Mouse (Mus musculus): ENCODE results near the gene Phf11a. TPM values are rescaled to one million over a fixed set of nuclear protein-coding genes. Genes with fewer than 3 reads are reported as not detected.
A peak's percentile ranks its signal among the peaks of the same experiment; 100 is the strongest.
"Not testable (repeated sequence)": the region's sequence is repeated elsewhere in the genome, so short reads cannot be mapped to it uniquely, and the experiment has no call there.

Phf11a gene
- polyA plus RNA-seq, 1 experiment from 2014 or later, result not detected

GRCm38 (mm10) chr14:59260056-59260455 is 37.3 kb downstream of the Phf11a start, which contains the start of gene Gm6904:
Gene Gm6904 (minus strand): TSS chr14:59260216.
- Histone ChIP-seq H3K4me2 (no peak within 1 kb of the TSS), H3K9ac (ENCODE audit: low read depth, low read length) (no peak within 1 kb of the TSS), H3K36me3 (ENCODE audit: control insufficient read depth, insufficient read depth, low read length) (no peaks in the 10 kb centered on the region), H3K9me3 (ENCODE audit: control insufficient read depth, low read length) (no peaks in the 10 kb centered on the region), H3K4me3 (ENCODE audit: low read depth, low read length) (no peak within 1 kb of the TSS), H3K27ac (ENCODE audit: low read depth, low read length) (no peak within 1 kb of the TSS), H3K4me1 (replicated peaks; ENCODE audit: control insufficient read depth, insufficient read depth, low read length) (no peaks in the 10 kb centered on the region), H3K27me3 (replicated peaks; ENCODE audit: control insufficient read depth, insufficient read depth, low read length) (no peaks in the 10 kb centered on the region)
- 54% methylated on average over 3 of the region's 3 CpGs for WGBS
- no peak for ATAC-seq (replicated peaks; ENCODE audit: low FRiP score)
- no peak for DNase-seq (ENCODE audit: low spot score)

GRCm38 (mm10) chr14:59255861-59256260 is 41.5 kb downstream of the Phf11a start:
- 93% methylated on average over 1 of the region's 1 CpGs for WGBS
- H3K4me2 ChIP-seq; H3K9me3 ChIP-seq (ENCODE audit: control insufficient read depth, low read length); H3K4me1 ChIP-seq (replicated peaks; ENCODE audit: control insufficient read depth, insufficient read depth, low read length); ATAC-seq (replicated peaks; ENCODE audit: low FRiP score); H3K27me3 ChIP-seq (replicated peaks; ENCODE audit: control insufficient read depth, insufficient read depth, low read length); H3K27ac ChIP-seq (ENCODE audit: low read depth, low read length); H3K9ac ChIP-seq (ENCODE audit: low read depth, low read length); H3K36me3 ChIP-seq (ENCODE audit: control insufficient read depth, insufficient read depth, low read length); DNase-seq (ENCODE audit: low spot score); H3K4me3 ChIP-seq (ENCODE audit: low read depth, low read length): not testable (repeated sequence)

DNA sequence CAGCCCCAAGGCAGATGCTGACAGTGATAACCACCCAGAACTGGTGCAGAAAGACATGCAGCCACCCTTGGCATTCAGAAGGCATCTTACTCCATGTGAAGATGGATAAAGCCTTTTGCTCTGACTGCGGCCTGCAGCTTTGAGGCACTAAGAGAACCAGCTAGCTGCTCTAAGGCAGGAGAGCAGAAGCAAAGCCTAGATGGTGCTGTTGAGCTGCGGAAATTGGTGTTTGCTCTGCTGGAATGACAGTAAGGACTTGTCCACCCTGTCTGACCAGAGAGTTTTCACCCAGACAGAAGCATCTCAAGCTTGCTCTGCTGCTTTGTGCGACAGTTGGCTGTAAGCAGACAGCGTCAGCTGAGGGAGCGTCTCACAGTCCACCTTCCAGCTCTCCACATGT is 47.0 kb downstream of the Phf11a start:
- H3K36me3 ChIP-seq (ENCODE audit: control insufficient read depth, insufficient read depth, low read length); H3K9me3 ChIP-seq (ENCODE audit: control insufficient read depth, low read length); H3K4me2 ChIP-seq; DNase-seq (ENCODE audit: low spot score); ATAC-seq (replicated peaks; ENCODE audit: low FRiP score); H3K27ac ChIP-seq (ENCODE audit: low read depth, low read length); H3K4me3 ChIP-seq (ENCODE audit: low read depth, low read length); H3K9ac ChIP-seq (ENCODE audit: low read depth, low read length); H3K27me3 ChIP-seq (replicated peaks; ENCODE audit: control insufficient read depth, insufficient read depth, low read length); H3K4me1 ChIP-seq (replicated peaks; ENCODE audit: control insufficient read depth, insufficient read depth, low read length): not testable (repeated sequence)
- WGBS, result 60% methylated on average over 5 of the region's 5 CpGs

- Histone ChIP-seq H3K9ac (ENCODE audit: low read depth, low read length) (no peak overlapping the region), H3K36me3 (ENCODE audit: control insufficient read depth, insufficient read depth, low read length) (peaks cover 25% of the 10 kb centered on the region; the same call in 1 of the 2 replicates), H3K27ac (ENCODE audit: low read depth, low read length) (no peak overlapping the region), H3K9me3 (ENCODE audit: control insufficient read depth, low read length) (no peaks in the 10 kb centered on the region), H3K4me1 (replicated peaks; ENCODE audit: control insufficient read depth, insufficient read depth, low read length) (no peaks in the 10 kb centered on the region), H3K4me2 (no peak overlapping the region), H3K4me3 (ENCODE audit: low read depth, low read length) (no peak overlapping the region), H3K27me3 (replicated peaks; ENCODE audit: control insufficient read depth, insufficient read depth, low read length) (no peaks in the 10 kb centered on the region)
- DNase-seq (ENCODE audit: low spot score), result no peak
- ATAC-seq (replicated peaks; ENCODE audit: low FRiP score), result no peak
- WGBS, result 95% methylated on average over 9 of the region's 9 CpGs
Measured at GRCm38 (mm10) chr14:59233635-59234034, 63.7 kb downstream of the Phf11a start.

DNA sequence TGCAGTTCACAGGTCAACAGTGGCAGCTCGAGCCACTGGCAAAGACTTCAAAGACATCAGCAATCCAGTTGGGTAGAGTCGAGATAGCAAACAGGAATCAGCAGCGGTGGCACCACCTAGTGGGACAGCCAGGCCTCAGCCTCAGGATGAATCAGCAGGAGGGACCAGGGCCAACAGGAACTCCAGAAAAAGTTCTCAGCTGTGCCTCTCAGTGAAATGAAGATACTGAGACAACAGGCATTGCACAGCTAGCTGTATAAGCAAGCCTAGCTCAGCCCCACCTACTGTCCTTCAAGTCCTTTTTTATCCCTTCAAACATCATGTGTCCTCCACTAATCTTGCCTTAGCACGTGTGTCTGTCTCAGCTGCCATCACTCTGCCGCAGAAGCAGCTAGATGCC is 65.3 kb downstream of the Phf11a start:
- Histone ChIP-seq H3K4me2 (no peak overlapping the region), H3K4me3 (ENCODE audit: low read depth, low read length) (no peak overlapping the region), H3K9me3 (ENCODE audit: control insufficient read depth, low read length) (no peaks in the 10 kb centered on the region), H3K9ac (ENCODE audit: low read depth, low read length) (no peak overlapping the region), H3K27ac (ENCODE audit: low read depth, low read length) (no peak overlapping the region), H3K36me3 (ENCODE audit: control insufficient read depth, insufficient read depth, low read length) (peaks cover 23% of the 10 kb centered on the region; the same call in 1 of the 2 replicates), H3K4me1 (replicated peaks; ENCODE audit: control insufficient read depth, insufficient read depth, low read length) (no peaks in the 10 kb centered on the region), H3K27me3 (replicated peaks; ENCODE audit: control insufficient read depth, insufficient read depth, low read length) (no peaks in the 10 kb centered on the region)
- DNase-seq (ENCODE audit: low spot score), result no peak
- peak; percentile 29; the same call in 1 of the 2 replicates for ATAC-seq (replicated peaks; ENCODE audit: low FRiP score)
- WGBS, result 66% methylated on average over 5 of the region's 5 CpGs

DNA sequence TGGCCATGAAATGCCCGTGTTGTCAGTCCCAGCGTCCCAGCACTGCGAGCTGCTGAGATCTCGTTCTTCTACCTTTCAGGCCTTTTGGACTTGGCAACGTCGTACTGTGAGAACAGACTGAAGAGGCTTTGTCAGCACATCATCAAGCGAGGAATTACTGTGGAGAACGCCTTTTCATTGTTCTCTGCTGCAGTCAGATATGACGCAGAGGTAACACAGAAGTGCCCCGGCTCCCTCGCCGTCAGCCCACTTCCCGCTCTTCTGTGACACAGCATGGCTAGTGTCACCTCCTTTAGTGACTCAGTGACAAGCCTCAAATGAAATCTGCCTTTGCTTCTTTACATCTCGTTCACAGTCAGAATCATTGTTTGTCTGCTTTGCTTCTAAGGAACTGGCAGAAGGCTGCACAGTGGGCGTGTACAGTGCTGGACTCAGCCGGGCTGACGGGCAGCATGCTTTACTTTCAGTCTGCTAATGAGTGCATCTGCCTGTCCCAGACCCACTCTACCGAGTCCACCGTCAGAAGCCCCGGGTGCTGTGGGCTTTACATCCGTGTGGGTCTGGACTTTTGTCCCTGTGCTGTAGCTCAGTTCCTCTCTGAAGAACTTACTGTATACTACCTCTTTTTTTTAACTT is 66.9 kb downstream of the Phf11a start:
- H3K36me3 ChIP-seq (ENCODE audit: control insufficient read depth, insufficient read depth, low read length), result peaks cover 19% of the 10 kb centered on the region; the same call in 1 of the 2 replicates
- no peak for ATAC-seq (replicated peaks; ENCODE audit: low FRiP score)
- no peaks in the 10 kb centered on the region for H3K27me3 ChIP-seq (replicated peaks; ENCODE audit: control insufficient read depth, insufficient read depth, low read length)
- H3K9ac ChIP-seq (ENCODE audit: low read depth, low read length), result no peak overlapping the region
- no peak overlapping the region for H3K4me2 ChIP-seq
- 92% methylated on average over 21 of the region's 21 CpGs for WGBS
- DNase-seq (ENCODE audit: low spot score), result no peak
- no peaks in the 10 kb centered on the region for H3K4me1 ChIP-seq (replicated peaks; ENCODE audit: control insufficient read depth, insufficient read depth, low read length)
- no peak overlapping the region for H3K4me3 ChIP-seq (ENCODE audit: low read depth, low read length)
- no peaks in the 10 kb centered on the region for H3K9me3 ChIP-seq (ENCODE audit: control insufficient read depth, low read length)
- H3K27ac ChIP-seq (ENCODE audit: low read depth, low read length), result no peak overlapping the region

DNA sequence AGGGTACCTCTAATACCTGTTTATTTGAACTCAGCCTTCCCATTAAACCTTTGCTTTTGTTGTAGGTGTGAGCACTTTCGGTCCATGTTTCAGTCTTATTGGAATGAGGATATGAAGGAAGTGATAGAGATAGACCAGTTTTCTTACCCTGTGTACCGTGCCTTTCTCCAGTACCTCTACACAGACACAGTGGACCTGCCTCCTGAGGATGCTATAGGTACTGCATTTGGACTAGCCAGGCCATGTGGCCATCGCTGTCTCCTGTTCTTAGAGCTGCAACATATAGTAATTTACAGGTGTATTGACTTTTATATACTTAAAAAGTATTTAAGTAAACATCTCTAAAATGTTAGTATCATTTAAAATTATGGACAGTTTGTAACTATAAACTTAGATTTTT is 67.5 kb downstream of the Phf11a start:
- no peak for DNase-seq (ENCODE audit: low spot score)
- H3K4me3 ChIP-seq (ENCODE audit: low read depth, low read length), result no peak overlapping the region
- H3K27ac ChIP-seq (ENCODE audit: low read depth, low read length), result no peak overlapping the region
- no peaks in the 10 kb centered on the region for H3K27me3 ChIP-seq (replicated peaks; ENCODE audit: control insufficient read depth, insufficient read depth, low read length)
- ATAC-seq (replicated peaks; ENCODE audit: low FRiP score), result no peak
- no peak overlapping the region for H3K4me2 ChIP-seq
- H3K4me1 ChIP-seq (replicated peaks; ENCODE audit: control insufficient read depth, insufficient read depth, low read length), result no peaks in the 10 kb centered on the region
- H3K36me3 ChIP-seq (ENCODE audit: control insufficient read depth, insufficient read depth, low read length), result peaks cover 16% of the 10 kb centered on the region; the same call in 1 of the 2 replicates
- H3K9me3 ChIP-seq (ENCODE audit: control insufficient read depth, low read length), result no peaks in the 10 kb centered on the region
- no peak overlapping the region for H3K9ac ChIP-seq (ENCODE audit: low read depth, low read length)
- WGBS, result 92% methylated on average over 3 of the region's 3 CpGs

Other genes with a start within 250 kb of the Phf11a start
- gene 1700129C05Rik, start 154.6 kb downstream of the Phf11a start, polyA plus RNA-seq (2014; fragmentation: Nextera tagmentation; extraction: Ambion mirVana), result not detected in 2 replicates
- not detected in 2 replicates for gene Gm5142, start 118.8 kb downstream of the Phf11a start, polyA plus RNA-seq (2014; fragmentation: Nextera tagmentation; extraction: Ambion mirVana)
- gene Rcbtb1, start 96.3 kb downstream of the Phf11a start, polyA plus RNA-seq (2014; fragmentation: Nextera tagmentation; extraction: Ambion mirVana), result 54.0 and 55.5 TPM in 2 replicates
- not detected in 2 replicates for gene Gm6904, start 37.3 kb downstream of the Phf11a start, polyA plus RNA-seq (2014; fragmentation: Nextera tagmentation; extraction: Ambion mirVana)
- 0.78 and 1.1 TPM in 2 replicates for gene Phf11b, start 43.8 kb upstream of the Phf11a start, polyA plus RNA-seq (2014; fragmentation: Nextera tagmentation; extraction: Ambion mirVana)
- 0.37 and 1.0 TPM in 2 replicates for gene Phf11d, start 67.9 kb upstream of the Phf11a start, polyA plus RNA-seq (2014; fragmentation: Nextera tagmentation; extraction: Ambion mirVana)
- 0.75 and 1.1 TPM in 2 replicates for gene Phf11c, start 97.9 kb upstream of the Phf11a start, polyA plus RNA-seq (2014; fragmentation: Nextera tagmentation; extraction: Ambion mirVana)
- gene Setdb2, start 143.4 kb upstream of the Phf11a start, polyA plus RNA-seq (2014; fragmentation: Nextera tagmentation; extraction: Ambion mirVana), result 13.0 and 13.4 TPM in 2 replicates
- gene Cab39l, start 143.4 kb upstream of the Phf11a start, polyA plus RNA-seq (2014; fragmentation: Nextera tagmentation; extraction: Ambion mirVana), result 47.4 and 54.5 TPM in 2 replicates

Measured in liver, embryonic 11.5 days (tissue).